Mouse (Mus musculus) neural tube, embryonic 12.5 days (tissue): Measurements from ENCODE around the gene Zfp366. TPM values are rescaled to one million over a fixed set of nuclear protein-coding genes. Genes with fewer than 3 reads are reported as not detected.

Experiments
- ATAC-seq: fragments of 200-750 bp; cut with Nextera tagmentation; 2 replicates; pipeline ENCODE4 v1.8.0; 2017; ENCODE audit warnings: low read depth, mild to moderate bottlenecking, moderate TSS enrichment, moderate library complexity; ENCODE audit not compliant: low FRiP score
- H3K27ac ChIP-seq: fragments of 300-500 bp; sonication (generic); 2 replicates; pipeline ENCODE4 v1.5.1; 2016
- H3K27me3 ChIP-seq: fragments of 300-500 bp; sonication (generic); replicated peaks from 2 replicates; pipeline ENCODE4 v1.6.1; 2016; ENCODE audit warnings: mild to moderate bottlenecking
- H3K36me3 ChIP-seq: fragments of 300-500 bp; sonication (generic); 2 replicates; pipeline ENCODE4 v1.6.1; 2016; ENCODE audit warnings: mild to moderate bottlenecking
- H3K4me1 ChIP-seq: fragments of 300-500 bp; sonication (generic); 2 replicates; pipeline ENCODE4 v1.6.1; 2016
- H3K4me2 ChIP-seq: fragments of 300-500 bp; sonication (generic); replicated peaks from 2 replicates; pipeline ENCODE4 v1.6.1; 2016; ENCODE audit warnings: mild to moderate bottlenecking
- H3K4me3 ChIP-seq: fragments of 300-500 bp; sonication (generic); 2 replicates; pipeline ENCODE4 v1.5.1; 2016
- H3K9ac ChIP-seq: fragments of 300-500 bp; sonication (generic); 2 replicates; pipeline ENCODE4 v1.6.1; 2016; ENCODE audit warnings: mild to moderate bottlenecking
- H3K9me3 ChIP-seq: fragments of 300-500 bp; sonication (generic); 2 replicates; pipeline ENCODE4 v1.6.1; 2016; ENCODE audit warnings: mild to moderate bottlenecking
- WGBS: fragments of 180-500 bp; shearing (Covaris S2); methylation state at CpG from one replicate; pipeline ENCODE4 v1.1.7; 2016; 5-methylcytosine and 5-hydroxymethylcytosine counted together
- polyA plus RNA-seq: library from polyadenylated mRNA; unstranded; fragments of >200 nt; fragmentation: Nextera tagmentation; extraction: Ambion mirVana; gene quantifications from 2 replicates; pipeline ENCODE4 v1.2.1, GENCODE M21; 2016

The Zfp366 gene
- polyA plus RNA-seq, 1 experiment from 2014 or later = 0.57 TPM

- no peak overlapping the region for H3K9ac ChIP-seq
- ATAC-seq = no peak
- H3K4me1 ChIP-seq = no peaks in the 10 kb centered on the region
- no peaks in the 10 kb centered on the region for H3K36me3 ChIP-seq
- 87% methylated on average over 3 of the region's 3 CpGs for WGBS
- H3K27me3 ChIP-seq = no peaks in the 10 kb centered on the region
- no peaks in the 10 kb centered on the region for H3K9me3 ChIP-seq
- no peak overlapping the region for H3K4me3 ChIP-seq
- H3K4me2 ChIP-seq = no peak overlapping the region
- no peak overlapping the region for H3K27ac ChIP-seq
Measured at GRCm38 (mm10) chr13:99189671-99190070, 5.0 kb downstream of the Zfp366 start.

DNA sequence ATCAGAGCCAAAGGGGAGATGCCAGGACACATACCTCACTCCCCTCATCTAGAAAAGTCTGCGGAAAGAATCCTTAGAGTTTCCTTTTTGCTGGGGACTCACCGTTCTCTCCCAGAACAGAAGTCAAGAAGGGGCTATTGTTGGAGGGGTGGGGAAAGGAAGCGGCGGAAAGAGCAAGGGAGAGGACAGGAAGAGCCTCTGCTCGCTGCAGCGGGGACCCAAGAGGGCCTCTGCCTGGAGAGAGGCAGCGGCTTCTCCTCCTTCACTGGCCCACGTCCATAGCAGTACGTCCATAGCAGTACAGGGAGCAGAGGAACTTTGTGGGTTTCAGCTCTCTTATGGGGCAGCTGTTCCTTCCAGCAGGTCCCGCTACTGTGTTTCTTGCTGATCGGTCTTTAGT is 5.8 kb downstream of the Zfp366 start:
- WGBS = 76% methylated on average over 11 of the region's 11 CpGs
- Histone ChIP-seq H3K36me3 (no peaks in the 10 kb centered on the region), H3K27ac (no peak overlapping the region), H3K9ac (no peak overlapping the region), H3K4me2 (no peak overlapping the region), H3K4me1 (no peaks in the 10 kb centered on the region), H3K4me3 (no peak overlapping the region), H3K27me3 (no peaks in the 10 kb centered on the region), H3K9me3 (no peaks in the 10 kb centered on the region)
- no peak for ATAC-seq

GRCm38 (mm10) chr13:99191063-99191462 is 6.4 kb downstream of the Zfp366 start:
- H3K4me1 ChIP-seq = no peaks in the 10 kb centered on the region
- H3K4me2 ChIP-seq = no peak overlapping the region
- no peak overlapping the region for H3K27ac ChIP-seq
- H3K9me3 ChIP-seq = no peaks in the 10 kb centered on the region
- no peaks in the 10 kb centered on the region for H3K36me3 ChIP-seq
- no peak for ATAC-seq
- H3K27me3 ChIP-seq = no peaks in the 10 kb centered on the region
- WGBS = 83% methylated on average over 13 of the region's 13 CpGs
- H3K4me3 ChIP-seq = no peak overlapping the region
- H3K9ac ChIP-seq = no peak overlapping the region

GRCm38 (mm10) chr13:99196314-99196713 is 11.7 kb downstream of the Zfp366 start:
- H3K4me2 ChIP-seq = no peak overlapping the region

GRCm38 (mm10) chr13:99196865-99197264 is 12.2 kb downstream of the Zfp366 start:
- H3K36me3 ChIP-seq = no peaks in the 10 kb centered on the region
- no peak overlapping the region for H3K27ac ChIP-seq
- H3K4me2 ChIP-seq = no peak overlapping the region
- no peak overlapping the region for H3K4me3 ChIP-seq
- no peaks in the 10 kb centered on the region for H3K9me3 ChIP-seq
- WGBS = 82% methylated on average over 4 of the region's 4 CpGs
- no peak overlapping the region for H3K9ac ChIP-seq
- H3K27me3 ChIP-seq = no peaks in the 10 kb centered on the region
- ATAC-seq = no peak
- 0 out of 2 replicates have a peak, but pooled peaks cover 2% of the 10 kb centered on the region for H3K4me1 ChIP-seq

More at GRCm38 (mm10) chr13:99196314-99196713, 11.7 kb downstream of the Zfp366 start:
- no peak for ATAC-seq
- Histone ChIP-seq H3K4me1 (no peaks in the 10 kb centered on the region), H3K9me3 (no peaks in the 10 kb centered on the region), H3K9ac (no peak overlapping the region), H3K4me3 (no peak overlapping the region), H3K36me3 (no peaks in the 10 kb centered on the region), H3K27ac (no peak overlapping the region), H3K27me3 (no peaks in the 10 kb centered on the region)
- WGBS = 85% methylated on average over 12 of the region's 12 CpGs

GRCm38 (mm10) chr13:99201647-99202574 is 17.3 kb downstream of the Zfp366 start:
- no peak overlapping the region for H3K4me3 ChIP-seq
- H3K4me2 ChIP-seq = no peak overlapping the region
- no peak overlapping the region for H3K27ac ChIP-seq
- no peaks in the 10 kb centered on the region for H3K27me3 ChIP-seq
- 0 out of 2 replicates have a peak, but pooled peaks cover 2% of the 10 kb centered on the region for H3K4me1 ChIP-seq
- WGBS = 63% methylated on average over 16 of the region's 16 CpGs
- no peak overlapping the region for H3K9ac ChIP-seq
- no peaks in the 10 kb centered on the region for H3K9me3 ChIP-seq
- no peaks in the 10 kb centered on the region for H3K36me3 ChIP-seq
- ATAC-seq = no peak

DNA sequence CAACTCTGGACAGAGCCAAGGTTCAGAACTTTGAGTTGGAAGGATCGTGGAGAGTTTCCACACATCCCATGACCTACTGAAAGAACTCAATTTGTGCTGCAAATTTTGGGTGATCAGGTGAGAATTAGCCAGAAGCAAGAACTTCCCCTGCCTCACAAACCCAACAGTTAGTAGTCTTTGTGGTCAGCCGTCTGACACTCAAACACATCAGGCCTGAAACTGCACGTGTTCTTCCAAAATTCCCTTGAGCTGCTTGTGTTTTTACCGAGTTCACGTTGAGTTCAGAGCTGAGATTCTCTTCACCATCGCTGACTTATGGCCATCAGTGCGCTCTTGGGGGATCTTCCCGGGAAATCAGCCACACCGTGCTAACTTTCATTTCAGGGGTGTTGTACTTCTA is 22.6 kb downstream of the Zfp366 start:
- 95% methylated on average over 9 of the region's 9 CpGs for WGBS
- no peaks in the 10 kb centered on the region for H3K9me3 ChIP-seq

GRCm38 (mm10) chr13:99209859-99210258 is 25.2 kb downstream of the Zfp366 start:
- Histone ChIP-seq H3K9ac (no peak overlapping the region), H3K4me3 (no peak overlapping the region), H3K4me1 (no peaks in the 10 kb centered on the region), H3K36me3 (no peaks in the 10 kb centered on the region), H3K27ac (no peak overlapping the region), H3K4me2 (no peak overlapping the region), H3K27me3 (no peaks in the 10 kb centered on the region), H3K9me3 (no peaks in the 10 kb centered on the region)
- WGBS = 89% methylated on average over 5 of the region's 5 CpGs
- no peak for ATAC-seq

More for the DNA sequence above, 22.6 kb downstream of the Zfp366 start:
- ATAC-seq = no peak
- Histone ChIP-seq H3K27me3 (no peaks in the 10 kb centered on the region), H3K36me3 (no peaks in the 10 kb centered on the region), H3K4me1 (no peaks in the 10 kb centered on the region), H3K4me2 (no peak overlapping the region), H3K9ac (no peak overlapping the region), H3K4me3 (no peak overlapping the region), H3K27ac (no peak overlapping the region)

GRCm38 (mm10) chr13:99210837-99211236 is 26.2 kb downstream of the Zfp366 start:
- Histone ChIP-seq H3K4me2 (no peak overlapping the region), H3K9me3 (no peaks in the 10 kb centered on the region), H3K4me3 (no peak overlapping the region), H3K4me1 (no peaks in the 10 kb centered on the region), H3K9ac (no peak overlapping the region), H3K27me3 (no peaks in the 10 kb centered on the region), H3K36me3 (no peaks in the 10 kb centered on the region), H3K27ac (no peak overlapping the region)
- 82% methylated on average over 5 of the region's 5 CpGs for WGBS
- no peak for ATAC-seq

DNA sequence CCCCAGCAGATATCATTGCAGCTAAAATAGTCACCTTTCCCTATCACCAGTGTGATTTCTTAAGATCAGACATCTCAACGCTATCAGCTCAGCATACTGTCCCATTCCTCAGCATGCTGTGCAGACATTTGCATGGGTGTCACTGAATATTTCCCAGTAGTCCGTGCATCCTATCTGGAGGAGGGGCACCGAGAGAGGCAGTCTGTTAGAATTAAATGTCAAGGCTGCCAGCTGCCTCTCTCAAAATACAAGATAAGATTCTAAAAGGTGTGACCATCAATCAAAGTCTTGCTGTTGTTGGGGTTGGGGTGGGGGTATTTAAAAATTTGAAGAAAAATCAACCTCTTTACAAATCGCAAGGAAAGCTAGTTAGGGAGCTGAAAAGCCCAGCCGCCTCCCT is 28.4 kb downstream of the Zfp366 start:
- H3K4me1 ChIP-seq = no peaks in the 10 kb centered on the region
- no peak overlapping the region for H3K27ac ChIP-seq
- no peak overlapping the region for H3K4me3 ChIP-seq
- H3K4me2 ChIP-seq = no peak overlapping the region
- WGBS = 81% methylated on average over 5 of the region's 5 CpGs
- no peaks in the 10 kb centered on the region for H3K9me3 ChIP-seq
- ATAC-seq = no peak
- H3K27me3 ChIP-seq = no peaks in the 10 kb centered on the region
- no peaks in the 10 kb centered on the region for H3K36me3 ChIP-seq
- no peak overlapping the region for H3K9ac ChIP-seq

DNA sequence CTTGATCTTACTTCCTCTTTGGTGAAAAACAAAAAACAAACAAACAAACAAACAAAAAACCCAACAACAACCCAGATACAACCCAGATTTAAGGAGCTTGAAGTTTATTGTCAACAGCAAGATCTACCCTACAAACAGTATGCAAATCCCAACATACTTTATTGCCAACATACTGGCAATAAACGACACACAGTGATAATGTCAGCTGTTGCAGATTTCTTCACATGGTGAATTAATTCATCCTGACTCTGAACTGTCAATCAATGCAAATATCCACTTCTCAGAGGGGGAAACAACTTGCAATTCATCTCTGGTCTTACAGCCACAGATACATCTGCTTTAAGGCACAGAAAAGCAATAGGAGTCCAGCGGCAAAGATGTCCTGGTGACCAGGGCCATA is 31.4 kb downstream of the Zfp366 start:
- no peak for ATAC-seq
- H3K36me3 ChIP-seq = no peaks in the 10 kb centered on the region
- H3K4me1 ChIP-seq = no peaks in the 10 kb centered on the region
- no peak overlapping the region for H3K4me3 ChIP-seq
- WGBS = 88% methylated on average over 2 of the region's 2 CpGs
- H3K27me3 ChIP-seq = no peaks in the 10 kb centered on the region
- no peak overlapping the region for H3K27ac ChIP-seq
- H3K9ac ChIP-seq = no peak overlapping the region
- H3K9me3 ChIP-seq = no peaks in the 10 kb centered on the region
- no peak overlapping the region for H3K4me2 ChIP-seq

DNA sequence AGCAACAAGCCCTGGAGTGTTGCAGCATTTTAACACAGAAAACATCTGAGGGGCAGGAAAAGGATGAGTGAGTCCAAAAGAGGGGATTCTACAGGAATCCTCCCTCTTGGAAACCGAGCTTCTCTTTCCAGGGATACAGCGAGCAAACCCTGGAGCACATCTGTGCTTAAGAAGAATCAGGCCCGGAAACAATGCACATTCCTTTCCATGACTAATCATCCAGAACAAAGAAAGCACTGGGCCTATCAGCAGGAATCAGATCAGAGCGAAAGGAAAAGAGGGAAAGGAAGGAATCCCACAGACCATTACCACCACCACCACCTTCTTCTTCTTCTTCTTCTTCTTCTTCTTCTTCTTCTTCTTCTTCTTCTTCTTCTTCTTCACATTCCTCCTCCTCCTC is 33.4 kb downstream of the Zfp366 start:
- Histone ChIP-seq H3K36me3 (no peaks in the 10 kb centered on the region), H3K9me3 (no peaks in the 10 kb centered on the region), H3K27me3 (no peaks in the 10 kb centered on the region), H3K4me3 (no peak overlapping the region), H3K4me2 (no peak overlapping the region), H3K27ac (no peak overlapping the region), H3K9ac (no peak overlapping the region), H3K4me1 (no peaks in the 10 kb centered on the region)
- 9% methylated on average over 4 of the region's 4 CpGs for whole genome bisulfite sequencing
- no peak for ATAC-seq

DNA sequence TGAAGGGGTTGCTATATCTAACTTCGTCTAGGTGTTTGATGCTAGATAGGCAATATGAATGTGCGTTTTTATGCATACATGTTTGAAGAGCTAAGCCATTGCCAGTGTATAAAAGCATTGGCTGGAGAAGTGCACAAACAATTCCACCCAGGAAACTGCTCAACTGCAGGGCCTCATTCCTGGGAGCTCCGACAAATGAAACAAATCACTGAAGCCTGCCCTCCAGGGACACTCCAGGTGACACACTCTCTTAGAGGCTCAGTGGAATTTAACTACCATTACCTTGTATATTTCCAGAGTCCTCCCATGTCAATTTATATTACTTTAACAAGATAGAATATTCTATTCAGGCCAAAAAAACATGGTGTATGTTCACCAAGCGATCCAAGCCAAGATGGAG is 35.0 kb downstream of the Zfp366 start:
- Histone ChIP-seq H3K9ac (no peak overlapping the region), H3K36me3 (no peaks in the 10 kb centered on the region), H3K4me3 (no peak overlapping the region), H3K27ac (no peak overlapping the region), H3K9me3 (no peaks in the 10 kb centered on the region), H3K4me2 (no peak overlapping the region), H3K27me3 (no peaks in the 10 kb centered on the region), H3K4me1 (no peaks in the 10 kb centered on the region)
- no peak for ATAC-seq
- 95% methylated on average over 4 of the region's 4 CpGs for WGBS
